Mouse (Mus musculus) spleen, adult 18-20 months (tissue): ENCODE measurements around the gene Gipr.
"Not testable (repeated sequence)": the region's sequence is repeated elsewhere in the genome, so short reads cannot be mapped to it uniquely, and the experiment has no call there.

ENCODE experiments used
- DNase-seq, 2 experiments: peaks; one replicate each; pipeline ENCODE4 v3.0.0; 2022; ENCODE audit warnings: mixed read lengths in 2 of 2

Gene Gipr

DNA sequence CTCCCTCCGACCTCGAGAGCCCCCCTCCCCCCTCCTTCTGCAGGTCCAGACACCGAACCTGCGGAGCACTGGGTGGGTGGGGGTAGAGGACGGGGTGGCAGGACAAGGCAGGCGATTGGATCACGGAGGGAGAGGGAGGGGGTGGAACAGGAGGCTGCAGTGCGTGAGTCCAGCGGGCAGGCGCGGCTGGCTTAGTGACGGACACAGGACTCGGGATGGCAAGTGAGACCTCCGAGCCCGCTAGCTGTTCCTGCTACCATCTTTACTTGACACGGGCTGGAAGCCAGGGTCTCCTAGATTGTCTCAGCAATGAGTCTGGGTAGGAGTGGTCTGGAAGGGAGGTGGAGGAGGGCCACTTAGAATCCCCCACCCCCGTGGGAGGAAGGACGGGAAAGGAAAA is 12.1 kb upstream of the Gipr start:
- no peak for DNase-seq

DNA sequence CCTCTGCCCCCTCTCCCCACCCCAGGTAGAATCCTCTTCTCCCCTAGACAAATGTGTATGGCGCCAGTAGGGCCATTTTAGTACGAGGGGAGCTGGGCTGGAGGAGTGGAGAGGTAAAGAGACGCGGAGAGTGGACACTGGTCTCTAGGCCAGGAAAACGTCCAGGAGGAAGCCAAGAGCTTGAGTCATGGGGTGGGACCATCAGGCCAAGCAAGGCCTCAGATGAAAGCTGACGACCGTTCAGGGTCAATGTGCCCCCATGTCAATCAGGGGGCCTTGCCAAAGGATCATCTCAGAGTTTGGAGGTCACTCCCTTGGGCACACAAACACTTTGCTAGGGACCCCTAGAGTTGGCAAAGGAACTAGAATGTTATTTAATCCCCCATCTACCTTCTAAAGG is 11.3 kb upstream of the Gipr start:
- DNase-seq: no peak

DNA sequence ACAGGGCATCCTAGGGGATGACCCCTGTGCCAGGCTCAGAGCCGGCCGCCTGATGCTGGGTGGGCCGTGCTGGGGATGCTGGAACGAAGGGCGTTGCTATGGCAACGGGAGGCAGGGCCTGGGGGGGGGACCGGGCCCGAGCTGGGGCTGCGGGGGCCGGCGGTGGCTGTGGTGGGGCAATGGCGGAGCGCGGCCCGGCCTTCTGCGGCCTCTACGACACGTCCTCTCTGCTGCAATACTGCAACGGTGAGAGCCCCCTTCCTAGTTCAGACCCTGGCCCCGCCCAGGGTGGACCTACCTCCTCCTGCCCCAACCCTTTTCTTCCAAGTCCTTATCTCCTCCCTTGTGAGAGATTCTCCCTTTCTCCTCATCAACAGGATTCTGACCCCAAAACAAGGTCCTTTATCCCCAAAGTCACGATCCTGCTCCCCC is 10.6 kb upstream of the Gipr start:
- no peak for DNase-seq

DNA sequence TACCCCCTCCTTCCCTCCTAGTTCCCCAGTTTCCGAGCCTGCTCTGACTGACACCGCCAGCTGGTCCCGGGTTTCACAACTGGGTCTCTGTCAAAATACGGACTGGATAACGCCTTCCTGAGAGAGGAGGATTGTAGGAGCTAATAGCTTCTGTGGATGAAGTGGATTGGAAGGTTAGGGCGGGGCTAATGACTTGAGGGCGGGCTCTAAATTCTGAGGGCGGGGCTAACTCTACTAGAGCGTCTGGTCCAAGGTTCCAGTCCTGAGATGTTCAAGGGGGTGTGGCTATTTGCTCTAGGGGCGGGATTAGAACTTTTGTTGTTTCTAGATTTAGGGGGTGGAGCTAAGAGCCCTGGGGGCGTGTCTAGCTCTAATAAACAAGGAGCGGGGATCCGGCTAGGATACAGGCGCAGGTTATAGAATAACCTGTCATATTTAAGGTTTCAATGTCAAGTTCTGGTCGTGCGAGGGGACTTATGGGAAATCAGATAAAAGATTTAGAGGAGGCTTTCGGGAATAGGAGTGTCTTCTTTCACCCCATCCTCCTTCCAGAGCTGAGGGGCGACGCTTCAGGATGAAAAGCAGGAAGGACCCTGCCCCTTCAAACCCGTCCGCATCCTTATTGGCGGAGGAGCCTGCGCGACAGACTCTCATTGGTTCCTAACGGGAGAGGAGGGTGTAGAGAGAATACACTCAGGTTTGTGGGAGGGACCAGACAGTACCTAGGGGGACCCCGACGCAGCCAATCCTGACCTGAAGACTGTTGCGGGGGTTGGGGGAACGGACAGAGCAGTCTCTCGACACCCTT is 10.0 kb upstream of the Gipr start, which contains the start of gene Eml2:
Gene Eml2 (plus strand): TSS at position 714 of the 808 bp plus-strand sequence.
- DNase-seq: no peak

DNA sequence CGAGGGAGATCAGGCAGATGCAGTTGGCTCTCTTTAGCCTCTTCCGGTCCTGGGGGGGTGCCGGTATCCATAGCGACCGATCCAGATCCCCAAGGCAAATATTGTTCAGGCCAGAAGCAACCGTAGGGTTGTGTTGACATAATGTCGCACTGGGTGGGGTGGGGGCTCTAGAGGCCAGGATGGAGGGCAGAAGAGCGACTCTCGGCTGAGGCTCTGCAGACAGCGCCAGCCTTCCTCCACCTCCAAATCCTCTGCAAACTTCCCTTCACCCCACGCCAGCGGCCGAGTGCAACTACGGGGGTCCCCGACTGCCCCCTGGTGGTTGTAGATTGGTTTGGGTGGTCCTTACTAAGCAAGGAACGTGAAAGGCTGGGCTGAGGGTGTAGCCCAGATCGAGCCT is 6.9 kb upstream of the Gipr start:
- DNase-seq: peak; percentile 44 to 79

DNA sequence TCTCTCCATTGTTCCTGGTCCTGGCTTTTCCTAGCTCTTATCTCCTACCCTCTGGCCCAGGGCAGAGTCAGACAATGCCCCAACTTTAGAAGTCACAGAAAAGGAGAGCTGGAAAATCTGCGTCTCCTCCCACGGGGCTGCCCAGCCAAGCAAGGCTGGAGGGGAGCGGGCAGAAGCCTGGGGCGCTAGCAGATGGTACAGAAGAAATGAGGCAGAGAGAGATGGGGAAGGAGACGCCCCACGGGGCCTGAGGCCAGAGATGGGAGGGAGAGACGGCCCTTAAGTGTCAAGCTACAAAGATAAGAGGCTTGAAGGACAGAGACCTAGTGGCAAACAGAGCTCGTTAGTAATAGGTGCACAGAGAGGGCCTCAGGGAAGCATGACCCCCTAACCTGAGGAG is 5.9 kb upstream of the Gipr start:
- DNase-seq: no peak

DNA sequence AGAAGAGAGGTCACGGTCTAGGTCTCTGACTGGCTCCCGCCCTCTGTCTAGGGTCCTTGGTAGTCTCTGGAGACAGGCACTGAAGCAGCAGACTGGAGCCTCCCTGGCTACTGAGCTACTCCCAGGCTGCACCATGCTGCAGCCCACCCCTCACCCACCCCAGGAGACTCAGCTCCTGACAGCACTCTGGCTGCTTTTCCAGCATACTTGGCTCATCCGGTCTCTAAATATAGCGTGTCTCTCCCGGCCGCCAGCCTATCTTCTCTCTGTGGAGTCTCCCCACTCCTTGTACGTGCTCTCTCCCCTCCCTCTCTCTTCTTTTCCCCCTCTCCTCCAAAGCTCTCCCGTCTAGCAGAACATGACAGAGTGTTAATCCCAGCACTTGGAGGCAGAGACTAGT is 4.2 kb upstream of the Gipr start:
- no peak for DNase-seq

DNA sequence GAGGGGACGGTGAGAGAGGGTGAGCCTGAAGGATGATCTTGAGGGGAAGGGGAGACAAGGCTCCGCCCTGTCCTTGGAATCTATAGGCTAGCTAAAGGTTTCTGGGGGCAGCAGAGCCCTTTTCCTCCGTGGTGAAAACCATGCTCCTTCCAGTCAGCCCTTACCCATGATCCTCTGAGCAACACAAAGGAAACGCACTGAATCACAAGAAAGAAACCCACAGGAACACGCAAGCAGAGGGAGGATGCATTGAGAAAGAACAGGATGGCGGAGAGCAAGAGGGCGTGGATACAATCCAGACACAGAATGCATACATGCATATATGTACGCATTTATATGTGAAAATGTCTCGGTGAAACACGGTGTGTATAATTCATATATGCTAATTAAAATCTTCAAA is 3.6 kb upstream of the Gipr start:
- no peak for DNase-seq

DNA sequence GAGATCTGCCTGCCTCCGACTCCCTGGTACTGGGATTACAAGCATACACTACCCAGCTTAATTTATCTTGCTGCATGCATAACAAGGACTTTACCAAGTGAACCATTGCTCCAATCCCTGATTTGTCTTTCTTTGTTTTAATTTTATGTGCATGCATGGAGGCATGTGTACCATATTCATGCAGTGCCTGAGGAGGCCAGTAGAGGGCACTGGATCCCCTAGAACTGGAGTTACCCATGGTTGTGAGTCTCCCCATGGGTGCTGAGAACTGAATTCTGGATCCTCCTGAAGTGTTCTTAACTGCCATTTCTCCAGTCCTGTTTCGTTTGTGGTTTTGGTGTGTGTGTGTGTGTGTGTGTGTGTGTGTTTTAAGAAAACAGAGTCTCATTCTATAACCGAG is 1.1 kb upstream of the Gipr start:
- DNase-seq: no peak

DNA sequence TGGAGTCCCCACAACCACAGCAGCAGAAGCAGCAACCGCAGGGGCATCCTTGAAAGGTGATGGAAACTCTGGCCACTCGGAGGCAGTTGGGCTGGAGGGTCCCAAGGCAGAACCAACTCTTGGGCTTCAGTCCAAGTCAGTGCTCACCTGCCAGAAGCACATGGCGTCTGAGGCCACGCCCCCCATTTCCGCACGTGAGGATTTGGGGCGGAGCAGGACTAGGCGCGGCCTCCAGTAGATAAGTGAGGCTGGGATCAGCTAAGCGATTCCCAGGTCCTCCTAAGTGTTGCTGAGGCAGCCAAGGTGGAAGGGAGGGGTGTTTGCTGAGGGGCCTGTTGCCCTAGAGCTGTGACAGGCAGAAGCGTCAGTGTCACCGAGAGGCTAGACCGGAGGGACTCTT is 949 bp downstream of the Gipr start:
- DNase-seq: no peak

DNA sequence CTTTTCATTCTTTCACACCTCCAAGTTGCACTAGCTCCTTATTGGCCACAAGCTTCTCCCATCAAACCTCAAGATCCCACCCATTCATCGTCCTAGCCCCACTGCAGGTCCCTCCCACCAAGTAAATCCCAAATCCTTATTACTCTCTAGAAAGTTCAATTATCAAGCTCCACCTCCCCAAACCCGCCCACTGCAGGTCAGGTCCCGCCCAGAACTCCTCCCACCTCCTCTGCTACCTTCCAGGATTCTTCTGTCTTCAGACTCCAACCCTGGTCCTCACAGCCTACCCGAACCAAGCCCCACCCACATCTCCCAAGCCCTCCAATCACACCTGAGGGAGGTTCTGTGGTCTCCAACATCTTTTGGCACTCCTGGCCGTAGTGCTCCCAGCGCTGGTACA is 1.7 kb downstream of the Gipr start:
- no peak for DNase-seq

DNA sequence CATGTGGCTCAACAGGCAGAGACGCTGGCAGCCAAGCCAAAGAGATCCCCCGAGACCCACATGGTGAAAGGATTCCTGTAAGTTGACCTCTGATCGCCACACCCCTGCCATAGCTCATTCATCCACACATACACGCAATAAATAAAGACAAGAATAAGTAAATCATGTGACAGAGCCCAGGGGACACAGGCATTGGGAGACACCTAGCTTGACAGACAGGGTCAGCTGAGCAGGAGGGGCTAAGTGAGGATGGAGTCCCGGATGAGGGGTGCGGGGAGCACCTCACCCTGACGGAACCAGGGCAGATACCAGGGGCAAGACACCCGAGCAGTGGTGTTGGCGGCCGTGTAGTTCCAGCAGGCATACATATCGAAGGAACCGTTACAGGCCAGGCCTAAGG is 2.2 kb downstream of the Gipr start:
- DNase-seq: no peak

DNA sequence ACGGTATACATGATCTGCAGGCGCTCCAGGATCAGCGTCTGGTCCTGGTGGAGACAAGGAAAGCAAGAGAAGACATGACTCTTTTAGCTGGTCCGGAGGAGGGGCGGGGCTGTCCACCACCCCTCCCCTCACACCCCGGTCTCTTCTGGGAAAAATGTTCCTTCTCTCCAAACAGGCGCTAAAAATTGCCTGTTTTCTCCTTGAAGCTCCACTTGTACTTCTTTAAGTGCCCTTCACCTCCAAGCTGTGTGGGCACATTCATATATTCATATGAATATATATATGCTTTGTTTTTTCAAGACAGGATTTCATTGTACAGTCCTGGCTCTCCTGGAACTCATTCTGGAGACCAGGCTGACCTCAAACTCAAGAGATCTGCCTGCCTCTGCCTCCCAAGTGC is 3.0 kb downstream of the Gipr start:
- DNase-seq: no peak

DNA sequence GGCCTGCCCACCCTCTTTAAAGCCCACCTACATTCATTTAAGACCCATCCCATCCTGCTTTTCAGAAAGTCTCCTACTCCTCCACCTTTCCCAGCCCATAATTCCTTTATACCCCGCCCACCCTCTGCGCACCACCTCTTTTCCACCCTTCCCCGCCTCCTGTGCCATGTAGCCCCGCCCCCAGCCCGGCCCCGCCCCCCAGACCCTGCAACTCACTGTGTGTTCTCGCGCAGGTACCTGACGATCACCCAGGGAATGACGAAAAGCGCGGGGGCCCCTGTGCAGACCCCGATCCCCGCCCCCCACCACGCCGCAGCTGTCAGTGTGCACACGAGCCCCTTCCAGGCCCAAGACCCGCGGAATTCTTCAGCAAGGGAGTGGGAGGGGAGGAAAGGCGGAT is 5.8 kb downstream of the Gipr start:
- no peak for DNase-seq

DNA sequence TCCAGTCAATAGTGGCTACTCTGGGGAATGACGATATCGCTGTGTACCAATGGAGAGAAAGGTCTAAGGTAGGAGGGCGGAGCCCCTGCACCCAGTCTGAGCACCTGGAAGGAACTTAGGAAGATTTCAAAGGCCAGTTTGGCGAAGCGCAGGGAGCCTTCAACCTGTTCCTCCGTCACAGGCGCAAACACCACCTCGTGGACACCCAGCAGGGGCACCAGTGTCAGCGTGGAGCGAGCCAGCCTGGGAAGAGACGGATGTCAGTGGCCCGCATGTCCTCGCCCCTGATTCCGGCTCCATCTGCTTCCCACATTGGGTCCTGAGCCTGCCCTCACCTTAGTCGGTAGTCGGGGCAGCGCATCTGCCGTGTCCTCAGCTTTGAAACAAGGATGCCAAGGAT is 6.5 kb downstream of the Gipr start:
- DNase-seq: no peak

DNA sequence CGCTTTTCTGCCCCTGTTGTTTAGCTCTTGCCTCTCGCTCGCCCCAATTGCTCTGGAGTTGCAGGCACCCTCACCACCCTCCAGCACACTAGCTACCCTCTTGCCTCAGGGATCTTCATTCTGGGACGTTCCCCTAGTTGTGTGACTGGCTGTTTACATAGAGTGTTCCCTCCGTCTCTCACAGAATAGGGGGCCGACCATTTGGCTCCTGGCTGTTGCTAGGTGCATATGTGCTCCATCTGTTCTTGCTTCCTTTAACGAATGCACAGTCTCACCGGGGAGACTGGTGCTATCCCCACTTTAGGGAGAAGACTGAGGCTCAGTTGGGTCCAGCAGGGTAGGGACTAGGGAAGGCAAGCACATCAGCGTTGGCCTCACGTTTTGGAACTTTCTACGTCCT is 7.3 kb downstream of the Gipr start:
- no peak for DNase-seq

DNA sequence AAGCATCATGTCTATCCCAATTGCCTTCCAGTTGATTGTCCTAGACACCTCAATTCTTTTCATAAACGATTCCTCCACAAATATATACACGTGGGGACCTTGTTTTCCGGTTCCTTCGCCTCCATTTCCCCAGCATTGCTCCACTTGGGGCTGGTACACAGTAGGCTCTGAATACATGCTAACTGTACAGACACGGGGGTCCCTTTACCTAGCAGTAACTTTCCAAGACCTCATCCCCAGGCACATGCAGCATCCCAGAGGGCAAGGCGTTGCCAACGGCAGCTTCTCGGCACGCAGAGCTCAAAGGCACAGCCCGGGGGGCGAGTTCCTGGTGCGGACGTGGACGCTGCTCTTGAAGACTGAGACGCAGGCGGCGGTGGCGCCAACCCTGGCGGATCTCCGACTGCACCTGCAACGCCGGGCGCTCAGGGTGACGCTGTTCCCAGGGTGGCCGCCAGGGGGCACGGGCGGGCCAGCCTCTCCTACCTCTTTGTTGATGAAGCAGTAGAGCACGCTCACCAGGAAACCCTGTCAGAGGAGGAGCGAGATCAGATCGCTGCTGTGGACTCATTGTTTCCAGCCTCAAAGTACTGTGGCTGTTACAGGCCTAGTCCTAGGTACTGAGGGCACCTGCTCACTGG is 8.6 kb downstream of the Gipr start:
- DNase-seq: peak; percentile 83 to 96

DNA sequence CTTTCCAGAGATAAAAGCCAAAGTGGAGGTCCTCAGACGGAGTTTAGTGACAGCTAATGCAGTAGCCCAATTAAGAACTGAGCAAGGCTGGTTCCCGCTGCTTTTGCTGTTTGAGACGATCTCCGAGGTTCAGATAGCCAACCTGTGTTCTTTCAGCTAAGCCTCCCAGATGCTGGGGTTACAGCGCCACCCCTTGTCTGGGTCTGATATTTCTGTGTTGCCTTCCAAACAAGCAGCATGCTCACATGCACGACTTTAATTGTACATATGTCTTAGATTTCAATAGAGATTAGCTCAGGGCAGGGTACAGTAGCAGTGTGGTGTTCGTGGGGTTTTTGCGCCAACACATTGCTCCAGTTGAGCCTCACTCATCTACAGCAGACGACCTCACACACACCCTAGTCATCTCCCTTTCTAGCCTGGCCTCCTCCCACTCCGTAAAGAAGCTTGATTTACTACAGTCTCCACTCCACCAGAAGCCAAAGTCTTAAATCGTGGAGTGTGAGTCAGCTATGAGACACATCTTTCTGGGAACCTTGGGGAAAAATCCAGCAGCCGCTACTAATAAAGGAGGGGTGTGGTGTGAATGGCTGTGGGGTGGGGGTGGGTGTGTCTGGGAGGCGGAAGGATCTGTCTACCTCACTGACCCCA is 10.0 kb downstream of the Gipr start:
- no peak for DNase-seq

DNA sequence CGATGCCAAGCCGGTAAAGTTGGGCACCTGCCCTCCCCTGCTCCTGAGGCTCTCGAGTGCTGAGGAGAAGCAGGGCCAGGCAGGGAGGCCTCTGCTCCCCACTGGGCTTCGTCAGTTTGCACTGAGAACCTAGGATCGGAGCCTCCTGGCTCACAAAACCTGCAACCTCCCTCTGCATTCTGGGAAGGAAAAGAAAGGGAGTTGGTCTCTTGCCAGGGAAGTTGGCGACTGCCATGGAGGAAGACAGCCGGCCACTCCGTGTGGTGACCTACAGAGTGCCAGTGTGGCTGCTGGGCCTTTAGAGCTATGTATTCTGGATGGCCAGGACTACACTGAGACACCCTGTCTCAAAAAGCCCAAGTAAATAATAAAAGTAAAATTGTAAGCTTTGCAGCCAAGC is 11.1 kb downstream of the Gipr start:
- DNase-seq: no peak

DNA sequence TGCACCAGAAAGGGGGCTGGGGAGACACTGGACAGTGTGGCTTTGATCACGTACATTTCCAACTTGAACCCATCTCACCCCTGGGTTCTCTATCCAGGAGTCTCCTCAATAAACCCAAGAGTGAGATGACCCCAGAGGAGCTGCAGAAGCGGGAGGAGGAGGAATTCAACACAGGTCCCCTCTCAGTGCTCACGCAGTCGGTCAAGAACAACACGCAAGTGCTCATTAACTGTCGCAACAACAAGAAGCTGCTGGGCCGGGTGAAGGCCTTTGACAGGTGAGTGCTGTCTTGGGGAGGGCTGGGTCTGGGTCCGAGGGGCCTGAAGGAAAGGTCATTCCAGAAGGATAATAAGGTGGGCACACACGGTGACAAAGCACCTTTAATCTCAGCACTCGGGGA is 14.8 kb downstream of the Gipr start:
- not testable (repeated sequence) for DNase-seq

DNA sequence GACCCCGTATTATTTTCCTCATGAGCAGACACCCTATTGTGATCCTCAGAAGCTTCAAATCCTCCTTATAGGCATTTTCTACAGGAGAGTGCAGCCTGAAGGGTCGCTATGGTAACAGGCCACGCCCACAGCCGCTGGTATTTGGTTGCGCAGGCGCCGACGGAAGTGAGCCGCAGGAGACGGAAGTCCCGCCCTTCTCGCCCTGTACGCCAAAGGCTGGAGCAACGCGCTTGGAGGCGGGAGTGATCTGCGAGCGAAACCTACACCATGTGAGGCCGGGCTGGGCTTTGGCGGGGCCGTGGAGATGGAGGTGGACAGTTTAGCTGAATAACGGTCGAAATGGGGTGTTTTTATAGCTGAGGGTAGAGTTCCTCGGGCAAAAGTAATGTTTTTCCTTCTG is 16.3 kb downstream of the Gipr start, which contains the start of gene Snrpd2:
Gene Snrpd2 (plus strand): TSS at position 97 of the 400 bp plus-strand sequence.
- peak; percentile 88 to 94 for DNase-seq

DNA sequence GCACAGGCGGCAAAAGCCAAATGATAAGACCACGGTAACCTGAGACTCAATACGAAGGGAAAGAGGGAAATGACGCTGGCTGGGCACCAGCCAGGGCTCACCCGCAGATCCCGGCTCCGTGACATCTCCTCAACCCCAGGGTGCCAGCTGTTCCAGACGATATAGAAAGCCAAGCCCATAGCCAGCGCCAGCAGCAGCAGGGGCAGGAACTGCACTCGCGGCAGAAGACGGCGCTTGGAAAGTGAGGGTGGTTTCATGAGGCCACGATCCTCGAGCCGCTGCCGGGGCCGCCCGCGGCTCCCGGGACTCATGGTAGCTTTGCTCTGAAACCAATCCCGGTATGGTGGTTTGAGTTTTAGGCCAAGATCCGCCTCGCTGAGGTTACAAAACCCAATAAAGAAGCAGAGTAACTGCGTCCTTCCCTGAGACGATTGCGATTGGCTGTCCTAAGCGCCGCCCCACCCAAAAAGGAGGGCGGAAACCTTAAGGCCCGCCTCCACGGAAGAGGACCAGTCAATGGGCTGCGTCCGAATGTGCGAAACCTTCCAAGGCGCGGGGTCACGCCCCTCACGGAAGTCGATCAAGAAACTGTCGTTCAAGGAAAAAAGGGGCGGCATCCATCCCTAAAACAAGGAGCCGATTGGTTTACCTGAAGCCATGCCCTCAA is 16.9 kb downstream of the Gipr start, which contains the start of gene Qpctl:
Gene Qpctl (minus strand): TSS at position 417 of the 667 bp plus-strand sequence.
- DNase-seq: peak; percentile 95 to 96

DNA sequence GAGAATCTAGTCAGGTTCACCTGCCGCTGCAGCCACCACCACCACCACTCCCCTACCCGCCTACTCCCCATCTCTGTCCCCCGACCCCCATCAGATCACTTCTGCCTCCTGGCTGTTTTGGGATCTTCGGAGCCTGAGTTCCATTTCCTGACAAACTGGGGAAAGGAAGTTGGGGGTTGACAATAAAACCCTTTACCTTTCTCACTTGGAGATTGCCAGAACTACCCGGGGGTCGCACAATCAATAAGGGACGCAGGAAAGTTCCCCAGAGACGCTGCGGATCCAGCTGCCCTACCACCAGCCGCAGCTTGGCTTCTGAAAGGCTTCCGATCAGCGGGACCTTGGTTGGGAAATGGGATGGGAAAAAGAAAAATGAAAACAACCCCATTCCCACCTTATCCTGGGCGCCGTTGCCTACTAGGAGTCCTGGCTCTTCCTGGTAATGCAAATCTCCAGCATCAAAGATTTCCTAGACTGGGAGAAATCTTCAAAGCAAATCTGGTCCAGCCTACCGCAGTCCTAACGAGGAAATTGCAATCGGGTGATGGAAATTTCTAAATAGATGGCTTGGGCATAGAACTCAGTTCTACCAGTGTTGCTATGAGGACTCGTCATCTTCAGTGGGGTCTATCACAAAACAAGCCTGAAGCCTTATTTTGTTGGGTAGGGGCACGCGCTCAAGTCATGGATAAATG is 17.6 kb downstream of the Gipr start:
- no peak for DNase-seq
